Mouse (Mus musculus) intestine, embryonic 16.5 days (tissue): ENCODE measurements around the gene Ccdc74a. TPM values are rescaled to one million over a fixed set of nuclear protein-coding genes. Genes with fewer than 3 reads are reported as not detected.

Source experiments
- polyA plus RNA-seq: library from polyadenylated mRNA; unstranded; fragments of >200 nt; fragmentation: Nextera tagmentation; extraction: Ambion mirVana; gene quantifications from 2 replicates; pipeline ENCODE4 v1.2.1, GENCODE M21; 2015

Ccdc74a gene
- polyA plus RNA-seq, 1 experiment from 2014 or later, result 5.0 TPM

Other genes with a start within 250 kb of the Ccdc74a start
- gene Snap29, start 240.5 kb upstream of the Ccdc74a start, polyA plus RNA-seq, result 15.2 and 15.9 TPM in 2 replicates
- 23.1 and 28.6 TPM in 2 replicates for gene Pi4ka, start 240.2 kb upstream of the Ccdc74a start, polyA plus RNA-seq
- gene Crkl, start 194.5 kb upstream of the Ccdc74a start, polyA plus RNA-seq, result 42.7 and 42.9 TPM in 2 replicates
- gene Aifm3, start 156.9 kb upstream of the Ccdc74a start, polyA plus RNA-seq, result 8.9 and 9.7 TPM in 2 replicates
- gene Lztr1, start 137.8 kb upstream of the Ccdc74a start, polyA plus RNA-seq, result 96.8 and 128 TPM in 2 replicates
- 59.3 and 61.4 TPM in 2 replicates for gene Thap7, start 115.3 kb upstream of the Ccdc74a start, polyA plus RNA-seq
- 0.17 and 0.31 TPM in 2 replicates for gene Lrrc74b, start 85.2 kb upstream of the Ccdc74a start, polyA plus RNA-seq
- 0.48 and 1.1 TPM in 2 replicates for gene P2rx6, start 84.6 kb upstream of the Ccdc74a start, polyA plus RNA-seq
- gene Slc7a4, start 63.3 kb upstream of the Ccdc74a start, polyA plus RNA-seq, result 36.2 and 38.1 TPM in 2 replicates
- 24.5 and 24.9 TPM in 2 replicates for gene Smpd4, start 27.1 kb upstream of the Ccdc74a start, polyA plus RNA-seq
- 43.9 and 47.9 TPM in 2 replicates for gene Med15, start 86.4 kb downstream of the Ccdc74a start, polyA plus RNA-seq
- 56.5 and 59.2 TPM in 2 replicates for gene Klhl22, start 113.1 kb downstream of the Ccdc74a start, polyA plus RNA-seq
- gene Scarf2, start 150.8 kb downstream of the Ccdc74a start, polyA plus RNA-seq, result 4.4 and 5.7 TPM in 2 replicates
- gene B830017H08Rik, start 186.7 kb downstream of the Ccdc74a start, polyA plus RNA-seq, result not detected in 2 replicates
- 1.1 and 1.2 TPM in 2 replicates for gene Car15, start 191.9 kb downstream of the Ccdc74a start, polyA plus RNA-seq
- gene Gm20518, start 245.2 kb downstream of the Ccdc74a start, polyA plus RNA-seq, result 0.26 and 0.31 TPM in 2 replicates
- gene Tssk1, start 247.8 kb downstream of the Ccdc74a start, polyA plus RNA-seq, result 0.05 TPM in 1 of 2 replicates, not detected in the other